Mouse (Mus musculus): ENCODE measurements around the gene Coro1c.

GRCm38 (mm10) chr5:113844721-113845120 lies 63.8 kb downstream of the Coro1c start:
- peak; percentile 66 for TF ChIP-seq CTCF (IDR thresholded peaks at IDR 0.05; ENCODE audit: extremely low read depth, insufficient read depth, low read length)
- TF ChIP-seq POLR2A (IDR thresholded peaks at IDR 0.05; ENCODE audit: extremely low read depth, insufficient read depth, low read length) = no peak
